Mouse (Mus musculus) B cell, adult 2 months (primary cell): ENCODE results near the gene Plxdc2.

Experiments used
- DNase-seq, 2 experiments: peaks; one replicate each; pipeline ENCODE4 v3.0.0; 2022

The Plxdc2 gene

DNA sequence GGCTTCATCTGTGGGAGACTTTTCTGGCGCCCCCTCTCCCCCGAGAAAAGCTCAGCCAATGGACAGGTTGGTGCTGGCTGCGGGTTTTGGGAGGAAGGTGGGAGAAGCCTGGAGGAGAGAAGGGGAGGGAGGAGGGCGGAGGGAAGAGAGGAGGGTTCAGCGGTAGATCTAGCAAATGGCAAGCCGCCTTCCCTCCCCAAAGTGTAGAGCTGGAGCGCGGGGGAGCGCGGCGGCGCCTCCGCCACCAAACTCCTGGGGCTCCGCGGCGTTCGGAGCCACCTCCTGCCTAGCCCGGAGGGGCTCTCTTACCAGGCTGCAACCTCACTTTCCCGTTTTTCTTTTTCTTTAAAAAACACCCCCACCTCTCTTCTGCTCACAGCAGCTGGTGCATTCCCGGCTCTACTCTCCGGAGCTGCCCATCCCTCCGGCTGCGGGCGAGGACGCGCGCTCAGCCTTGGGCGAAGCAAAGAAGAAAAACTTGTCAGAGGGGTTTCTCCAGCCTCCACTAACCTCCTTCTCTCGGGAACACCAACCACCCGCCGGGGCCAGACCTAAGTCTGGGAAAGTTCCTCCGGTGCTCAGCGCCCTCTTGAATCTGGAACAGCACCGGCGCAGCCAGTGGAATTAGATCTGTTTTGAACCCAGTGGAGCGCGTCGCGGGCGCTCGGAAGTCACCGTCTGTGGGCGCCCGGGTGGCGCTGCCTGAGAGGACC, at the start of gene Plxdc2:
Gene Plxdc2 (plus strand): TSS at position 199 of the 713 bp plus-strand sequence.
- peak; percentile 25 to 34 for DNase-seq

DNA sequence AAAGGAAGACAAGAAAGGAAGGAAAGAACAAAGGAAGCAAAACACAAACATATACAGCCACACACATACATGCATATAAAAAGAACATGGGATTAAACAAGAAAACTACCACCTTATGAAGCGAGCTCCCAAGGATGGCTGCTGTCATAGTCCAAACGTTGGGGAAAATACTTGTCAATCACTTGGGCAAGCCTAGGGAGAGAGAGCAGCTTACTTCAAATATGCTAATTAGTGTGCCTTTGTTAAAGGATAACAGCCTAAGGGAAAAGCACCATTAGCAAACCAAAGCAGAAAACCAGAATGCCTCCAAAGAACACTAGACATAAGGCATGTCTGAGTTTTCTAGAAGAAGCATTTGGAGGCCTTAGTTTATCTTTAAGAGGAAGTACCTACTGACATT, 45.7 kb upstream of the Plxdc2 start:
- no peak for DNase-seq

DNA sequence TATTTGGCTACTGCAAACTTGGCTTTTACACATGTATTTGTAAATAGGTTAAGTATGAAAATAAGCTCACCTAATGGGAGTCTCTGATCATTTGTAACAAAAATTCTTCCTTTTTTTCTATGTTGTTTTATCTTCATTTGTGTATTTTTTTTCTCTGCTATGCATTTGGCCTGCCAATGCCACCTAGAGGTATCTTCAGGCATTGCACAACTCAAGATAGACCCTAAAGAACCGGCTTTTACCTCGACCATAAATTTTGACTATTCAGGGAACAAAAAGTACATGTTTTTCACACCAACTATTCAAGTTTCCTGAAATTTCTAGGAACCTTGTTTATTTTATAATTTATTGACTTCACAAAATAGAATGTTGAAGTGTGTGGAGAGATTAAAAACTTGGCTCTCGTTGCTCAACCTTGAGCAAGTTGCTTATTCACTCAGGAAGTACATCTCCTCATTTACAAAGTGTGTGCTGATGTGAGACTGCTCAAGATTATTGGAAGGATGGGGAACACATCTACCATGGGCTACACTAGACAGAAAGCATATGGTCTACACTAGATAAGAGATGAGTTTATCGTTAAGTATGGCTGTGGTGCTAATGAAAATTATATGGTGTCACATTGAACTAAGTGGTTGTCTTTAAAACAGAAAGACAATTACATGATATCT, 43.6 kb upstream of the Plxdc2 start:
- no peak for DNase-seq

DNA sequence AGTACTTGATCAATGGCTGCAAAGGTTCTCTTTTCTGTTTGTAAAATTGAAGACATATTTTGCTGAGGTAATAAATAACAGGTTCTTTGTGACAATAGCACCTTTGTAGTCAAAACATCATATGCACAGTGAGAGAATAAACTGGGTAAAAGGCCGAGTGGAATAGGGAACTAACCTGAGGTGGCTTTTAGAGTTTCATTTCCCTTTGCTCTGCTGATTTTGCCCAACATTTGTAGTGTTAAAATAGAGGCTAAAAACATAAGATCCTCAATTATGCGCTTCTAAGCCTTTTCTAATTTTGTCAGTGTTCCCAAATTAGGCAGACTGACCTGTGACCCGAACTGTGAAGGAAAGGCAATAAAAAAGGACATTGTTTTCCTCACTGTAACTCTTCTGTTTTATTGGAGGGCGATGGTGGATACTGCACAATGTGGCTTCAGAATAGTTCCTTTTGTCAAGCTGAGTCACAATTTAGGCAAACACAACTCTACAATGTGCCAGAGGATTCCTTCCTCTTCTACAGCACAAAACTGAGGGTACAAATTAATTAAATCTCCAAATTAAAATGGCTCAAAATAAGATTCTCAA, 20.8 kb upstream of the Plxdc2 start:
- DNase-seq, result no peak

DNA sequence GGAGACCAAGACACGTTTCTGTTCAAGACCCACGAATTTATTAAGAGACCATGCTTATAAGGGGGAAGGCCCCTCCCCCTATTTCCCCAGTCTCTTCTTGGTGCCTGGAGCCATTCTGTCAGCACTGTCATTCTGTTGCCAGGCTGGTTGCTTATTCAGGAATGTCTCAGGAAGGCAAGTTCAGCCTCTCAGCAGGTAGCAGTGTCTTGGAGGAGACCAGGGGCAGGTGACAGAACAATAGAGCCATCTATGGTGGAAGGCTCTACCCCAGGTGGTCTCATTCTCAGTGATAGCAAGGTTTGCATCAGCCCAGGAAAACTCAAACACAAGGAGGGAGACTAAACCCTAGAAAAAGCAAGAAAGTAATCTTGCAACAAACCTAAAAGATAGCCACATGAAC, 11.5 kb upstream of the Plxdc2 start:
- no peak for DNase-seq

DNA sequence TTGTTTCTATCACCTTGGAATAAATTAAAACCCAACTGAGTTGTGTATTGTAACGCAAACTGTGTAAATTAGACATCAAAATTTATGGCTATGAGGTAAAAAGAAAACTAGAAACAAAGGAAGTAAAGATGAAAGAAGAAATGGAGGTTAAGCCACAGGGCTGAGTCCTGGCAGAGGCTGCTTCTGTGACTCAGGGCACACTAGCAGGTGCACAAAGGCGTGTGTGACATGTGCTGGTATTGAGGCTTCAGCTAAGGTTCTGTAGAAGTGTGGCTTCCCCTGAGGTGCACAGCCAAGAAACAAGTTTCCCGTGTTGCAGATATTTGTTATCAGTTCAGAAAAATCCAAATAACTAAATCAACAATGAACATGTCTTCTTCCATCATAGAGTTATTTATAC, 5.0 kb upstream of the Plxdc2 start:
- DNase-seq, result no peak

DNA sequence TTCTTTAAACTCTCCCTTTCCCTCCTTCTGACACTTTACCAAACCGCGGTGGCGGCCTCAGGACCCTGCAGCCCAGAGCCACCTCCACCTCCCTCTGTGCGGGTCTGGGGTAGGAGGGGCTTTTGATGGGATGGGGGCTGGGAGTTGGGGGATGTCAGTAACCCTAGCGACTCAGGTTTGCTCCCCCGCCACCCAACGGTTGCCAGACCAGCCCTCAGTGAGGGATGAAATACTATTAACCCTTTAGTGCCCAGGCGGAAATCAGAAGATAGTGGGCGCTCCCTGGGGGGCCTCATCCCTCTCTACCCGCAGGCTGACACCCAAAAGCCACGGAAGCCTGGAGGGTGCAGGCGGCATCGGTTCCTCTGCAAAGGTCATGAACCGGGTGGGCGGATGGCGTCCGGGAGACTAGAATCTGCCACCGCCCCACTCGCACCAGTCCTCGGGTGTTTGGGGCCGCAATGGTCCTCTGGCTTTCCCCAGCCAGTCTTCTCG, 446 bp upstream of the Plxdc2 start:
- peak; percentile 26 to 39 for DNase-seq

DNA sequence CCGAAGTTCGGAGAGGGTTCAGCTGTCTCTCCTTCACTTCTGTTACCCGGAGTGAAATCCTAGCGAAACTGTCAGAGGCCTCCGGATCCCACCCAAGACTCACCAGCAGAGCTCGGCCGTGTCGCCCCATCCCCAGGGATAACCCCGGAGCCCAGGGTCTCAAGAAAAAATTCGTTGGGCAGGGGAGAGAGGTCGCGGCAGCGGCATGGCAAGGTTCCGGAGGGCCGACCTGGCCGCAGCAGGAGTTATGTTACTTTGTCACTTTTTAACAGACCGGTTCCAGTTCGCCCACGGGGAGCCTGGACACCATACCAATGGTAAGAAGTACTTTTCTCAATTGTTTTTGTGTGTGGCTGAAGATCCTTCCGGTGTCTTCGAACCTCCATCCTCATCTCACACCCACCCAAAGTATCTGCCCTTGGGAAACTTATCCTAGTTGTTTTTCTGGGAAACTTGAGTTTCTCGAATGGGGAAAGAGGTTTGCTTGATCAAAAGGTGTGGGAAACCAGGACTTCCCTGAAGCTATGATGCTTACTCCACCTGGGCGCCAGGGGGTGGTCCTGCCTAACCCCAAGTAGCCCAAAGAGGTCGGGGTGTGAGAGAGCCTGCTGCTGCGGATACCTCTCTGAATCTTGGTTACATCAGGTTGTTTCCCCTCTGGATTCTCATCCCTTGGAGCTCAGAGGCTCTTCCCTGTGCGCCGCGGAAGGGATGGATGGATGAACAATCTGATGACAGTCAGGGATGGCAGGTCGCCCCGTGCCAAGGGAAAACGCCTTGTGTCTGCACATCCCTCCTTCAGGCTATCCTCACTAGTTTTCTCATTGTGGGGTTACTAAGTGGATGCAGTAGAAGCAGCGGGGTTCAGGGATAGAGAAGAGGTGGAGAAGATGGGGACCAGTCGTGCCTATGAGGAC, 1.1 kb downstream of the Plxdc2 start:
- peak; percentile 8 to 9 for DNase-seq

DNA sequence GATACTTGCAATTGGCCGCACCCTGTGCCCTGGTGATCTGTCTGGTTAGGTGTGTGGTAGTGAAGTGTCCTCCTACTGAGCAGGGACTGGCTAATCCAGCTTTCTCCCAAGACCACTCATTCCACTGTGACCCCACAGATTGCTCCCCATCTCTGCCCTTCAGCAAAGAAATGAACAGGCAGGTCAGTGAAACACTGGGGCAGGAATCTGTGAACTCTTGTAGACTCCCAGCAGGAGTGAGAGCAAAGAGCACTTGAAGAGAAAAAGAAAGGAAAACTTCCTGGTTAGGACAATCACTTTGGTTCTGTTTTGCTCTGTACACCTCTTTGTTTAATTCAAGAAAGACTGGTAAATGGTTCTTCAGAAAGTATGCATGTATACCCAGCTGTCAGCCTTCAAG, 1.8 kb downstream of the Plxdc2 start:
- no peak for DNase-seq

DNA sequence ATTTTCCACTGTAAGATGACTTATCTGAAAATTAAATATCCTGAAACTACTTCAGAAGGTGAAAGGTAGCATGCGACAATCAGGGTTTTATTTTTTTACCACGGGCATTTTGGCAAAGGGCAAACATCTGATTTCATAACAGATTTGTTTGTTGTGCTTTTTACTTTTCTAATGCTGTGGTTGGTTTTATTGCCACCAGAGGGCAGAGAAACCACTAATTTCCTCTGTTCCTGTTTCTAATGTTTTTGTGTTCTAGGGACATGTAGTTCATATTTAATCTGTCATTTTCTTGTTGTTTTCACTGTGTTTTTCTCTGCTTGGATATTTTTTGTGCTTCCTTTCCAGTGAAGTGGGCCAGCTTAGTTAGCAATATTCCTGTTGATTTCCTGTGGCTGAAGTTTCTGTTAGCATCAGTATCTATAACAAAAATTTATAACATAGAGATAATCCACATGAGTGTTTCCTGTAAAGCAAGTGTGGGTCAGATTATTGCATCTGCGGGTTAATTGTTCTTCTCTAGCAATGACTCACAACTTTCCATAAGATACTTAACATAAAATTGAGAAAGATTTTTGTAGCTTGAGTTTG, 3.3 kb downstream of the Plxdc2 start:
- DNase-seq, result no peak

DNA sequence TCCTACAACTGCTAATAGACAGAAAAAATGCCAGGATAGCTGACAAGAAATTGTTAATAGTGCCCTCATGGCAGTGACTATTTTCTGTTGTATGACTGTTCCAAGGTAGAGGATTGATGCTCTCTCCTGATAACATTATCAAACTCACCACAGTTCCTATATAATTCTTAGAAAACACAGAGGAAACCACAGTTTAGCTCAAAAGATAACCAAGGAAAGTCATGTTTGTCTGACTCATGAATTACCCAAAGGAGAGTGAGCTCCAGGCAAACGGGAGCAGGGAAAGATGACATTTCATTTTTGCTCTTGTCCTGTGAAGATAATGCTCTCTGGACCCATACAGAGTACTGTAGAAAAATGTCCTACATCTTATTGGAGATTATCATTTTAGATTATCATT, 8.6 kb downstream of the Plxdc2 start:
- no peak for DNase-seq

DNA sequence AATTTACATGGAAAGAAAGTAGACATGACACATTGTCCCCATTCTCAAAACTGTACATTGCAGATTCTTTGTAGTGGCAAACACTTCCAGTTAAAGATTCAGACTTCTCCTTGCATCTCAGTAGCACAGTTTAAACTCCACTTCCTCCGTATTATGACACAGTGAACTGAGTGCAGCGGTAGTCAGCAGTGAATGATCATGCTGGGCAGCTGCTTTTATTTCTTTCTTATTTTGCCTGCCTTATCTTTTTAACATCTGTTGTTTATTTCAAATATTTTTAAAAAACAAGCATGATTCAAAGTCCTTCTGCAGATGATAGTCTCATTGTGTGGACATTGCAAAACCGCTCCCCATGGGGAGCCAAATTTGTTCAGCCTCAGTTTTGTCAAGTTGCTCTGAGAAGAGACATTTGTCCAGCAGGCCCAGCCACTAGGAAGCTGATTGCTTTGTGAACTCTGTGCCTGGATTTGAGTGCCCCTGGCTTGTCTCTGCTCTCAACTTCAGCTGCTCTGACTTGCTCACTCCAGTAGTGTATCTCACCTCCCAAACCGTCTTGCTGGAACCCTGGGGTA, 9.8 kb downstream of the Plxdc2 start:
- DNase-seq, result no peak

DNA sequence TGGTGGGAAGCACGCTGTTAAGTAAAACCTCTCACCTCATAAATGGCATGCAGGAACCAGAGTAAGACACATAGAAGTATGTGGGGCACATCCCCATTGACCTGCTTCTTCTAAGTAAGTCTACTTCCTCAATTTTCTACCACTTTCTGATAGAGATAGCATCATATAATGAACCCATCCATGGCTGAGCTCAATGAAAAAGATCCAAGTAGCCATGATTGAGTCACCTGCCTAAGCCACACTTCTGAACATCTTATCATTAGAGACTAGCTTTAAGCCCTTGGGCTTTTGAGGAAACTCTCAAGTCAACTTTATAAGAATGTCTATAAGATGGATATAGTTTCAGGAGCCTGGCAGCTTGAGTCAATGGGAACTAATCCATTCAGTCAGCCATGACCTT, 14.3 kb downstream of the Plxdc2 start:
- DNase-seq, result no peak

DNA sequence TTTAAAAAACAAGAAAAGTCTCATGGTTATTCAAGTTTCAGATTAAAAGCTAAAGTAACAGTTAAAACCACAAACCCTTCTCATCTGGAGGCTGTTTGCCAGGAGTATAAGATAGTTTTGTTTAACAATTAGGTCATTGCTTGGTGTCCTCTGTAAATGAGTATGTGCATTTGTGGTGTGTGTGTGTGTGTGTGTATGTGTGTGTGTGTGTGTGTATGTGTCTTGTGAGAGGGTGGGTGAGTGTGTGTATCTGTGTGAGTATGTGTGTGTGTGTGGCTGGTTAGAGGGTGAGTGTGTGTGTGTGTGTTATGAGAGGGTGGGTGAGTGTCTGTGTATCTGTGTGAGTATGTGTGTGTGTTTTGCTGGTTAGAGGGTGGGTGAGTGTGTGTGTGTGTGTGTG, 18.2 kb downstream of the Plxdc2 start:
- DNase-seq, result no peak

DNA sequence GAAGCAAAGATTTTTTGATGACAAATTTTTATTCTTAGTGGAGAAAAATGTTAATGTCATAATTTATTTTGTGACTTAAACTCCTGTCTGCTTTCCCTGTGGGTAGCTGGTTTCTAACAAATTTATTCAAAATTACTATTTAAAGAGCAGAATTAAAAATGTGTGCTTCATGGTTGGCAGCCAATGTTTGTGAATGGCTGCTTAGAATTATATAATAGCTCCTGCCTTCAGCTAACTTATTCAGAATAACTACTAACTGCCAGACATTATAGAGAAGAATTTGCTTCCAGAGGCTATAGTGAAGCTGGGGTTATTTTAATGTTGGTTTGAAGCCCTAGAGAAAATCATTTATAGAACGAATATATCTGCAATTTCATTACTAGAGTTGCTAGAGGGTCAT, 30.1 kb downstream of the Plxdc2 start:
- no peak for DNase-seq

DNA sequence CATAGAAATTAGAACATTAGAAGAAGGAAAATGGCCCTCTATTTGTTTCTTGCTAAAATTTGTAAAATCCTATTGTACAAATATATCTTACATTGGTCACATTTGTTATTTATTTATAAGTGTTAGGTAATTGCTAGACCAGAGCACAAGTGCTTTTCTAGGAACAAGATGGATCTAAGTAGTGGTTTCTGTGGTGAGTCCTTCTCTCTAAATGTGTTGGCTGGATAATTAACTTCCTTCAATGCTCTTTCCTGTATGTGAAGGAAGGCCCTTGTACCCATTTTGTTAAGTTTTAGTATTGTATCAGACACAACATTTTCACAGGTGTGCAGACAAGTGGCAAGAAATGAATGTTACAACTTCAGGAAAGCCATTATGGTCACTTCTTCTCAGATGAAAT, 30.6 kb downstream of the Plxdc2 start:
- no peak for DNase-seq

DNA sequence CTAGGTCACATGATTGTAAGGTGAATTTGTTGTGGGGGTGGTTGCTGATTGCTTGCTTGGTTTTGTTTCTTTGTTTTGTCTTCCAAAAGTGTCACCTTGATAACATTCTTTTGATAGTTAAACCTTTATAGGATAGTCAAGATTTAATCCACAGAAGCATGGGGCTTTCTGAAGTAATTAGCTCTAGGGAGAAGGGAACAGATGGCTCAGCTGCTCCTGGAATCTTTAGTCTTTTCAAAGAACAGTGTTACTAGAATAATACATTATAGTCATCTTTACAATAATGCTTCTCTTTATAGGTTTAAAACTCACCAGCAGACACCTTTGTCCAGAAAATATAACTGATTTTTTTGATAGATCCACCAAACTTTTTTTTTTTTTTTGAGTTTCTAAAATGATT, 31.7 kb downstream of the Plxdc2 start:
- no peak for DNase-seq

DNA sequence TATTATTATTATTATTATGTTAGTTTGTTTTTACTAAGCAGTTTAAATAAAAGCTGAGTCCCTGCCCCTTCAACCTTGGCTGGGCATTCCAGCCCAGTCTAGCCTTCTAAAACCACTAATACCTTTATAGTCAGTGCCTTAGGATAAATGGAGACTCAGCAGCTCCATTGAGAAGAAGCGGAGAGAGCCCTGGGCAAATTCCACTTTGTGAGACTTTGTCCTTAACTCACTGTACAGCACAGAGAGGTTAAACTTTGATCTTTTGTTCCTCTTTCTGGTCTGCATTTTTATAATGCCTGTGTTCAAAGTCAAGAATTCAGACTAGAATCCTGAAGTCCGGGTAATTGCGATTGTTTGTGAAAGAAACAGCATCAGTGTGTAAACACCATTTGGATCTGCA, 41.4 kb downstream of the Plxdc2 start:
- DNase-seq, result no peak

DNA sequence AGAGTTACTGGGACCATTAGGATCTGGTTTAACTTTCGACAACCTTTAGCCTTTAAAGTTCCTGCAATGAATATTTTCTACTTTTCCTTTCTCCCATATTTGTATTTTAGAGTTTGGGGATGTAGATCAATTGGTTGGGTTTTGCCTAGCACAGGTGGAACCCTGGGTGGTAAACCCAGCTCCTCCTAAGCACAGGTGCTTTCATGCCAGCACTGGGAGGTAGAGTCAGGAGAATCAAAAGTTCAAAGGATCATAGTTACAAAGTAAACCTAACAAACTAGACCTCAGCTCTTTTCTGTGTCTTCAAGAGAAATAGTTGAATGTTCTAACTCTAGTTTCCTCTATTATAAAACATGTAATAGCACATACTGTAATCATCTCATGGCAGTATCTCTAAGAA, 41.9 kb downstream of the Plxdc2 start:
- no peak for DNase-seq

DNA sequence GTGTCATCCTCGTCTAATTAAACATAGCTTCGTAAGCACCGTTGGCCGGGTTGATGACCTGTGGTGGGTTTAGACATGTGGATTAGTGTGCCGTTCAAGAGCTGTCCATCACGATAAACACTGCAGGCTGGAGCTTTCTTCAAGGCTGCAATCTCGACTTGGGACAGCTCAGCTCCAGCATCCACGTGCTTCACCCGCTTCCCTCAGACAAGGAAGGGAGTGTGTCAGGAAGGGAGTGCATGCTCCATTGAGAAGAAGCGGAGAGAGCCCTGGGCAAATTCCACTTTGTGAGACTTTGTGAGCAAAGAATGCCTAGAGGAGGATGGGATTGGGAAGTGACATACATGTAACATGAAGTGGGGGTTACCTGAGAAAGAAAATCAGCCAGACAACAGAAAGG, 42.8 kb downstream of the Plxdc2 start:
- no peak for DNase-seq

DNA sequence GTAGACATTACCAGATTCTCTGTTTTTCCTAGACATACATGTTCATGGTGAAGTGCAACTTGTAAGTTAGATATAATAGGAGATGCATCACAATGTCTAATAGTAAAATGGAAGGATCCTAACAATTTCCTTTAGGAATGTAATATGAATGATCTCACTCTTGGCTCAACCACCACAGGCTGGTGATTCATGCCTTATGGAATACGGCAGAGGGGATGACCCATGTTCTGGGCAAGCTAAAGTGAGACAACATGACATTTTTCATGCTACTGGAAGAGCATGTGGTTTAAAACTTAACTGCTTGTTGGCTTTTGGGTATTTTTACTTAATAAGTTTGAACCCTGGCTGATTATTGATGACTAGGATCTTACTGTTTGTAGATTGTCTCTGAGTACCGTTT, 50.4 kb downstream of the Plxdc2 start:
- DNase-seq, result no peak

DNA sequence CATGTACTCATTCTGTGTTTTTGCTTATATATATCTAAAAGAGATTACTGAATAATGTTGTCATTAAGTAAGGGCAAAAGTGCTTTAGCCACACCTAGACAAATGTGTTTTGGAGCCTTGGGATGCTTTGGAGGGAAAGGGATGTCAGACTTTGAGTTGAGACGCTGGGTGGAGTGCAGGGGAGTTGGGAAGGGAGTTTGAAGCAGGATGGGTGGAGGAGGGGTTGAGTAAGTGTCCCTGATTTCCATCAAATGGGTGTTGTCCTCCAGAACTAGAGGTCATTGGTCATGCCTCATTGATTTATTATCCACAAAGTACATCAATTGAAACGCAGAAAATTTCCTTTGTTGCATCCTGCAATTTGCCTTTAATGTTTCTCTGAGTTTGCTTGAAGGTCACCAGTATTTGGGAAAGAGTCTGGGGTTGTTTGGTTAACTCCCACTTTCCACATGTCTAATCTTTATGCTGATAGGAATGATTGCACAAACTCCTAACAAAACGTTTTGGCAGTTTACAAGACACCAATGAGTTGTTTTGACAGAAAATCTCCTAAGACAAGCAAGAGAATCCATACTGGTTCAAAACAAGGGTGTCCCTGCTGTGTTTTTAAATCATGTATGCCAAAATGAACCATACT, 58.4 kb downstream of the Plxdc2 start:
- DNase-seq, result no peak
